Mouse (Mus musculus) liver, postnatal 0 days (tissue): ENCODE data around the gene Slc20a1.

Experiments used
- CTCF ChIP-seq: sonication (generic); IDR thresholded peaks from 2 replicates; pipeline ENCODE4 v1.5.1; 2016; ENCODE audit warnings: antibody characterized with exemption, low read depth
- EP300 ChIP-seq: IDR thresholded peaks from 2 replicates; pipeline ENCODE4 v1.6.1; 2016; ENCODE audit warnings: antibody characterized with exemption, low read depth, mild to moderate bottlenecking

DNA sequence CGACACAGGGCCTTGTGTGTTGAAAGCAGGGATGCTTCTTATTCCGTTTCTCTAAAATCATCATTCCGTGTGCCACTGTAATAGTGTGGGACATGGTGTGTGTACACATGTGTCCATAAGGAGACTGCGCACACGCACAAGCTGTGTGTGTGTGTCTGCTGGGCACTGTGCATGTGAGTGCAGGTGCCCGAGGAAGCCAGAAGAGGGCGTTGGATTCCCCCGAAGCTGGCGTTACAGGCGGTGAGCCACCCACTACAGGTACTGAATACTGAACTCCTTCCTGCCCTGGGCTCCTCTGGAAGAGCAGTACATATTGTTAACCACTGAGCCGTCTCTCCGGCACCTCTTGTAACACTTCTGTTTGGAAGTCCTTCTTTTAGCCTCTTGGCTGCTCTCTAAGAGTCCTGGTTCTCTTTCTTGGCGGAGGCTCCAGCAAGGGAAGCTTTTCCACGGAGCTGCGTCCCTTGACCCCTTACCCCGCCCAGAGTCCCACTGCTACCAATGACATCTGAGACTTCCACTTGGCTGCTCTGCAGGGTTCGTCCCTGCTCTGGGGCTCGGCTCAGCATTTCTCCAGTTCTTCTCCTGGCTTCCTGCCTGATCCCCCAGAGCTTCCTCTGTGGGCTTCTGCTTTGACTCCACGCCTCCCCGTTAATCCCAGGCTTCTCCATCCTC lies 46.0 kb downstream of the Slc20a1 start:
- TF ChIP-seq CTCF (no peak), EP300 (no peak)
